Mouse (Mus musculus) heart, embryonic 15.5 days (tissue): ENCODE results near the gene Snapc4. TPM values are rescaled to one million over a fixed set of nuclear protein-coding genes. Genes with fewer than 3 reads are reported as not detected.

ENCODE experiments used
- ATAC-seq: fragments of 200-750 bp; cut with Nextera tagmentation; replicated peaks from 2 replicates; pipeline ENCODE4 v1.8.0; 2017; ENCODE audit warnings: low read depth, moderate TSS enrichment; ENCODE audit not compliant: insufficient number of reproducible peaks, insufficient read depth, low FRiP score
- H3K27ac ChIP-seq: fragments of 300-500 bp; sonication (generic); 2 replicates; pipeline ENCODE4 v1.5.1; 2015; ENCODE audit warnings: mild to moderate bottlenecking, inconsistent platforms
- H3K27me3 ChIP-seq: fragments of 300-500 bp; sonication (generic); 2 replicates; pipeline ENCODE4 v1.6.1; 2015; ENCODE audit warnings: inconsistent platforms
- H3K36me3 ChIP-seq: fragments of 300-500 bp; sonication (generic); 2 replicates; pipeline ENCODE4 v1.6.1; 2015; ENCODE audit warnings: mild to moderate bottlenecking, inconsistent platforms
- H3K4me1 ChIP-seq: fragments of 300-500 bp; sonication (generic); replicated peaks from 2 replicates; pipeline ENCODE4 v1.6.1; 2015; ENCODE audit warnings: inconsistent platforms
- H3K4me2 ChIP-seq: fragments of 300-500 bp; sonication (generic); 2 replicates; pipeline ENCODE4 v1.6.1; 2015; ENCODE audit warnings: inconsistent platforms, mild to moderate bottlenecking, moderate library complexity
- H3K4me3 ChIP-seq: fragments of 300-500 bp; sonication (generic); 2 replicates; pipeline ENCODE4 v1.5.1; 2015; ENCODE audit warnings: mild to moderate bottlenecking, inconsistent platforms
- H3K9ac ChIP-seq: fragments of 300-500 bp; sonication (generic); 2 replicates; pipeline ENCODE4 v1.6.1; 2015; ENCODE audit warnings: mild to moderate bottlenecking, inconsistent platforms
- H3K9me3 ChIP-seq: fragments of 300-500 bp; sonication (generic); replicated peaks from 2 replicates; pipeline ENCODE4 v1.6.1; 2016; ENCODE audit warnings: inconsistent platforms
- WGBS: fragments of 180-500 bp; shearing (Covaris S2); methylation state at CpG from one replicate; pipeline ENCODE4 v1.1.7; 2015; ENCODE audit warnings: mixed read lengths; 5-methylcytosine and 5-hydroxymethylcytosine counted together
- polyA plus RNA-seq: library from polyadenylated mRNA; unstranded; fragments of >200 nt; fragmentation: Nextera tagmentation; extraction: Ambion mirVana; gene quantifications from 2 replicates; pipeline ENCODE4 v1.2.1, GENCODE M21; 2015

Gene Snapc4
- 16.8 and 19.6 TPM in 2 replicates for polyA plus RNA-seq

GRCm38 (mm10) chr2:26380131-26380771 is at the start of gene Snapc4:
Gene Snapc4 (minus strand): TSS chr2:26380653.
- Histone ChIP-seq H3K4me1 (peaks cover 5% of the 10 kb centered on the region), H3K4me3 (peak within 1 kb of the TSS; percentile 85), H3K27me3 (no peaks in the 10 kb centered on the region), H3K9me3 (no peaks in the 10 kb centered on the region), H3K4me2 (peak within 1 kb of the TSS; percentile 91), H3K27ac (peak within 1 kb of the TSS; percentile 48), H3K36me3 (peaks cover 54% of the 10 kb centered on the region), H3K9ac (peak within 1 kb of the TSS; percentile 79)
- under 1% methylated on average over 38 of the region's 38 CpGs for WGBS
- ATAC-seq = peak; percentile 86

GRCm38 (mm10) chr2:26429851-26430250 is 49.4 kb upstream of the Snapc4 start:
- no peak overlapping the region for H3K4me2 ChIP-seq
- no peak for ATAC-seq
- no peaks in the 10 kb centered on the region for H3K9me3 ChIP-seq
- 95% methylated on average over 5 of the region's 5 CpGs for WGBS
- H3K9ac ChIP-seq = no peak overlapping the region
- H3K4me3 ChIP-seq = no peak overlapping the region
- peaks cover 92% of the 10 kb centered on the region for H3K36me3 ChIP-seq
- H3K4me1 ChIP-seq = no peaks in the 10 kb centered on the region
- no peak overlapping the region for H3K27ac ChIP-seq
- H3K27me3 ChIP-seq = no peaks in the 10 kb centered on the region

GRCm38 (mm10) chr2:26424541-26424940 is 44.1 kb upstream of the Snapc4 start:
- Histone ChIP-seq H3K4me1 (no peaks in the 10 kb centered on the region), H3K27me3 (no peaks in the 10 kb centered on the region), H3K9ac (no peak overlapping the region), H3K27ac (no peak overlapping the region), H3K4me2 (no peak overlapping the region), H3K4me3 (no peak overlapping the region), H3K36me3 (peaks cover 95% of the 10 kb centered on the region), H3K9me3 (no peaks in the 10 kb centered on the region)
- WGBS = 92% methylated on average over 2 of the region's 2 CpGs
- no peak for ATAC-seq

GRCm38 (mm10) chr2:26423086-26423485 is 42.6 kb upstream of the Snapc4 start:
- H3K4me1 ChIP-seq = no peaks in the 10 kb centered on the region
- H3K9me3 ChIP-seq = no peaks in the 10 kb centered on the region
- no peaks in the 10 kb centered on the region for H3K27me3 ChIP-seq
- no peak overlapping the region for H3K4me2 ChIP-seq
- no peak overlapping the region for H3K4me3 ChIP-seq
- no peak for ATAC-seq
- H3K9ac ChIP-seq = no peak overlapping the region
- H3K36me3 ChIP-seq = peaks cover 95% of the 10 kb centered on the region
- H3K27ac ChIP-seq = no peak overlapping the region
- 81% methylated on average over 1 of the region's 1 CpGs for WGBS

- Histone ChIP-seq H3K9me3 (no peaks in the 10 kb centered on the region), H3K27me3 (no peaks in the 10 kb centered on the region), H3K36me3 (peaks cover 96% of the 10 kb centered on the region), H3K27ac (no peak overlapping the region), H3K9ac (no peak overlapping the region), H3K4me3 (no peak overlapping the region), H3K4me2 (no peak overlapping the region), H3K4me1 (no peaks in the 10 kb centered on the region)
- WGBS = 90% methylated on average over 2 of the region's 2 CpGs
- no peak for ATAC-seq
Measured at GRCm38 (mm10) chr2:26421969-26422368, 41.5 kb upstream of the Snapc4 start.

GRCm38 (mm10) chr2:26418120-26418519 is 37.7 kb upstream of the Snapc4 start:
- Histone ChIP-seq H3K4me1 (no peaks in the 10 kb centered on the region), H3K4me2 (no peak overlapping the region), H3K9ac (no peak overlapping the region), H3K36me3 (peaks cover 97% of the 10 kb centered on the region), H3K4me3 (no peak overlapping the region), H3K9me3 (no peaks in the 10 kb centered on the region), H3K27ac (no peak overlapping the region), H3K27me3 (no peaks in the 10 kb centered on the region)
- ATAC-seq = no peak
- WGBS = 84% methylated on average over 1 of the region's 1 CpGs

GRCm38 (mm10) chr2:26417066-26417465 is 36.6 kb upstream of the Snapc4 start:
- H3K36me3 ChIP-seq = peaks cover 95% of the 10 kb centered on the region
- no peak for ATAC-seq

GRCm38 (mm10) chr2:26410931-26411411 is 30.5 kb upstream of the Snapc4 start:
- Histone ChIP-seq H3K4me1 (peaks cover 29% of the 10 kb centered on the region), H3K4me2 (no peak overlapping the region), H3K9ac (no peak overlapping the region), H3K4me3 (no peak overlapping the region), H3K36me3 (peaks cover 50% of the 10 kb centered on the region), H3K27me3 (no peaks in the 10 kb centered on the region), H3K27ac (0 out of 2 replicates have a peak overlapping the region, but pooled peaks have one; percentile 24), H3K9me3 (no peaks in the 10 kb centered on the region)
- no peak for ATAC-seq
- WGBS = 66% methylated on average over 4 of the region's 5 CpGs

More at GRCm38 (mm10) chr2:26417066-26417465, 36.6 kb upstream of the Snapc4 start:
- Histone ChIP-seq H3K27me3 (no peaks in the 10 kb centered on the region), H3K4me2 (no peak overlapping the region), H3K9ac (no peak overlapping the region), H3K4me1 (no peaks in the 10 kb centered on the region), H3K27ac (no peak overlapping the region), H3K9me3 (no peaks in the 10 kb centered on the region), H3K4me3 (no peak overlapping the region)

- 71% methylated on average over 5 of the region's 5 CpGs for WGBS
- ATAC-seq = no peak
Measured at GRCm38 (mm10) chr2:26410091-26410490, 29.6 kb upstream of the Snapc4 start.

GRCm38 (mm10) chr2:26409362-26409761 is 28.9 kb upstream of the Snapc4 start:
- H3K4me3 ChIP-seq = peak overlapping the region; percentile 75
- H3K36me3 ChIP-seq = peaks cover 34% of the 10 kb centered on the region
- no peak for ATAC-seq
- H3K4me1 ChIP-seq = peaks cover 33% of the 10 kb centered on the region
- no peaks in the 10 kb centered on the region for H3K27me3 ChIP-seq
- 0 out of 2 replicates have a peak overlapping the region, but pooled peaks have one; percentile 16 for H3K9ac ChIP-seq
- no peak overlapping the region for H3K27ac ChIP-seq
- H3K9me3 ChIP-seq = no peaks in the 10 kb centered on the region
- H3K4me2 ChIP-seq = peak overlapping the region; percentile 73
- WGBS = 57% methylated on average over 3 of the region's 3 CpGs

More at GRCm38 (mm10) chr2:26410091-26410490, 29.6 kb upstream of the Snapc4 start:
- no peak overlapping the region for H3K9ac ChIP-seq
- peaks cover 41% of the 10 kb centered on the region for H3K36me3 ChIP-seq
- H3K4me2 ChIP-seq = no peak overlapping the region
- H3K4me3 ChIP-seq = no peak overlapping the region
- no peak overlapping the region for H3K27ac ChIP-seq
- no peaks in the 10 kb centered on the region for H3K27me3 ChIP-seq
- H3K9me3 ChIP-seq = no peaks in the 10 kb centered on the region
- peaks cover 33% of the 10 kb centered on the region for H3K4me1 ChIP-seq

- peak within 1 kb of the TSS; percentile 76 for H3K27ac ChIP-seq
- peak within 1 kb of the TSS; percentile 88 for H3K9ac ChIP-seq
- WGBS = under 1% methylated on average over 57 of the region's 57 CpGs
- no peaks in the 10 kb centered on the region for H3K27me3 ChIP-seq
- H3K4me1 ChIP-seq = peaks cover 33% of the 10 kb centered on the region
- peak within 1 kb of the TSS; percentile 75 for H3K4me3 ChIP-seq
- peak within 1 kb of the TSS; percentile 73 for H3K4me2 ChIP-seq
- peaks cover 28% of the 10 kb centered on the region for H3K36me3 ChIP-seq
- ATAC-seq = peak; percentile 94
- no peaks in the 10 kb centered on the region for H3K9me3 ChIP-seq
Measured at GRCm38 (mm10) chr2:26408515-26409356, 28.3 kb upstream of the Snapc4 start, which contains the start of gene Inpp5e. Gene Inpp5e (minus strand): TSS chr2:26409203.
